Mouse (Mus musculus) limb, embryonic 12.5 days (tissue): ENCODE results near the gene Iqschfp. TPM values are rescaled to one million over a fixed set of nuclear protein-coding genes. Genes with fewer than 3 reads are reported as not detected.

Source experiments
- ATAC-seq: fragments of 200-750 bp; cut with Nextera tagmentation; 2 replicates; pipeline ENCODE4 v1.8.0; 2017; ENCODE audit warnings: low read depth, moderate TSS enrichment; ENCODE audit not compliant: insufficient number of reproducible peaks, insufficient read depth, low FRiP score, low TSS enrichment
- H3K27ac ChIP-seq: fragments of 300-500 bp; sonication (generic); 2 replicates; pipeline ENCODE4 v1.5.1; 2016; ENCODE audit warnings: mild to moderate bottlenecking, moderate library complexity
- H3K27me3 ChIP-seq: fragments of 300-500 bp; sonication (generic); 2 replicates; pipeline ENCODE4 v1.6.1; 2016; ENCODE audit warnings: mild to moderate bottlenecking, moderate library complexity
- H3K36me3 ChIP-seq: fragments of 300-500 bp; sonication (generic); 2 replicates; pipeline ENCODE4 v1.6.1; 2016; ENCODE audit warnings: mild to moderate bottlenecking, moderate library complexity
- H3K4me1 ChIP-seq: fragments of 300-500 bp; sonication (generic); replicated peaks from 2 replicates; pipeline ENCODE4 v1.6.1; 2016
- H3K4me2 ChIP-seq: fragments of 300-500 bp; sonication (generic); 2 replicates; pipeline ENCODE4 v1.6.1; 2016; ENCODE audit warnings: mild to moderate bottlenecking, moderate library complexity
- H3K4me3 ChIP-seq: fragments of 300-500 bp; sonication (generic); replicated peaks from 2 replicates; pipeline ENCODE4 v1.5.1; 2016; ENCODE audit warnings: mild to moderate bottlenecking
- H3K9ac ChIP-seq: fragments of 300-500 bp; sonication (generic); replicated peaks from 2 replicates; pipeline ENCODE4 v1.6.1; 2016; ENCODE audit warnings: mild to moderate bottlenecking, moderate library complexity
- H3K9me3 ChIP-seq: fragments of 300-500 bp; sonication (generic); 2 replicates; pipeline ENCODE4 v1.6.1; 2016; ENCODE audit warnings: mild to moderate bottlenecking, moderate library complexity
- WGBS: fragments of 180-500 bp; shearing (Covaris S2); methylation state at CpG from one replicate; pipeline ENCODE4 v1.1.7; 2016; 5-methylcytosine and 5-hydroxymethylcytosine counted together
- polyA plus RNA-seq: library from polyadenylated mRNA; unstranded; fragments of >200 nt; fragmentation: Nextera tagmentation; extraction: Ambion mirVana; gene quantifications from 2 replicates; pipeline ENCODE4 v1.2.1, GENCODE M21; 2016

The Iqschfp gene
- polyA plus RNA-seq, 1 experiment from 2014 or later = 0.87 TPM

- WGBS = 75% methylated on average over 7 of the region's 7 CpGs
- Histone ChIP-seq H3K9ac (no peak overlapping the region), H3K4me2 (no peak overlapping the region), H3K4me1 (no peaks in the 10 kb centered on the region), H3K36me3 (no peaks in the 10 kb centered on the region), H3K27me3 (peaks cover 5% of the 10 kb centered on the region; the same call in 1 of the 2 replicates), H3K9me3 (no peaks in the 10 kb centered on the region), H3K27ac (no peak overlapping the region), H3K4me3 (no peak overlapping the region)
- no peak for ATAC-seq
Observed at GRCm38 (mm10) chr3:68434435-68434834, 542.4 kb downstream of the Iqschfp start.

GRCm38 (mm10) chr3:68434897-68435296 lies 542.9 kb downstream of the Iqschfp start:
- Histone ChIP-seq H3K4me1 (no peaks in the 10 kb centered on the region), H3K36me3 (no peaks in the 10 kb centered on the region), H3K9ac (no peak overlapping the region), H3K9me3 (no peaks in the 10 kb centered on the region), H3K27me3 (peaks cover 6% of the 10 kb centered on the region; the same call in 1 of the 2 replicates), H3K4me3 (no peak overlapping the region), H3K4me2 (no peak overlapping the region), H3K27ac (no peak overlapping the region)
- no peak for ATAC-seq
- 74% methylated on average over 2 of the region's 2 CpGs for WGBS

GRCm38 (mm10) chr3:68448480-68448879 lies 556.4 kb downstream of the Iqschfp start:
- H3K9ac ChIP-seq = no peak overlapping the region
- no peak overlapping the region for H3K4me3 ChIP-seq
- WGBS = 80% methylated on average over 2 of the region's 2 CpGs
- no peaks in the 10 kb centered on the region for H3K36me3 ChIP-seq
- H3K9me3 ChIP-seq = no peaks in the 10 kb centered on the region
- H3K27ac ChIP-seq = no peak overlapping the region
- no peak overlapping the region for H3K4me2 ChIP-seq
- no peaks in the 10 kb centered on the region for H3K27me3 ChIP-seq
- no peak for ATAC-seq
- peaks cover 7% of the 10 kb centered on the region for H3K4me1 ChIP-seq

GRCm38 (mm10) chr3:68451634-68452033 lies 559.6 kb downstream of the Iqschfp start:
- H3K4me3 ChIP-seq = no peak overlapping the region
- 97% methylated on average over 1 of the region's 1 CpGs for WGBS
- no peaks in the 10 kb centered on the region for H3K36me3 ChIP-seq
- no peak overlapping the region for H3K27ac ChIP-seq
- no peak for ATAC-seq
- no peaks in the 10 kb centered on the region for H3K9me3 ChIP-seq
- no peak overlapping the region for H3K4me2 ChIP-seq
- H3K27me3 ChIP-seq = no peaks in the 10 kb centered on the region
- peaks cover 14% of the 10 kb centered on the region for H3K4me1 ChIP-seq
- no peak overlapping the region for H3K9ac ChIP-seq

GRCm38 (mm10) chr3:68453266-68453665 lies 561.2 kb downstream of the Iqschfp start:
- Histone ChIP-seq H3K9ac (no peak overlapping the region), H3K27me3 (no peaks in the 10 kb centered on the region), H3K36me3 (no peaks in the 10 kb centered on the region), H3K4me2 (peak overlapping the region; percentile 47), H3K9me3 (no peaks in the 10 kb centered on the region), H3K4me3 (no peak overlapping the region; the same call in 1 of the 2 replicates), H3K27ac (no peak overlapping the region), H3K4me1 (peaks cover 14% of the 10 kb centered on the region)
- whole genome bisulfite sequencing = 4% methylated on average over 5 of the region's 5 CpGs
- ATAC-seq = no peak

GRCm38 (mm10) chr3:68453719-68454455 lies 561.9 kb downstream of the Iqschfp start:
- Histone ChIP-seq H3K4me3 (no peak overlapping the region), H3K36me3 (no peaks in the 10 kb centered on the region), H3K4me2 (peak overlapping the region; percentile 47), H3K27ac (no peak overlapping the region), H3K9me3 (no peaks in the 10 kb centered on the region), H3K4me1 (peaks cover 14% of the 10 kb centered on the region), H3K27me3 (no peaks in the 10 kb centered on the region), H3K9ac (no peak overlapping the region)
- no peak for ATAC-seq
- 8% methylated on average over 10 of the region's 10 CpGs for WGBS

GRCm38 (mm10) chr3:68466643-68467042 lies 574.6 kb downstream of the Iqschfp start:
- 44% methylated on average over 5 of the region's 5 CpGs for WGBS
- no peak overlapping the region for H3K9ac ChIP-seq
- H3K9me3 ChIP-seq = no peaks in the 10 kb centered on the region
- peaks cover 44% of the 10 kb centered on the region for H3K4me1 ChIP-seq
- ATAC-seq = no peak
- H3K4me3 ChIP-seq = no peak overlapping the region
- H3K27me3 ChIP-seq = no peaks in the 10 kb centered on the region
- H3K27ac ChIP-seq = no peak overlapping the region
- H3K36me3 ChIP-seq = no peaks in the 10 kb centered on the region
- H3K4me2 ChIP-seq = no peak overlapping the region

- Histone ChIP-seq H3K27me3 (no peaks in the 10 kb centered on the region), H3K27ac (no peak overlapping the region), H3K9ac (0 out of 2 replicates have a peak overlapping the region, but pooled peaks have one; percentile 23), H3K4me3 (peak overlapping the region; percentile 18), H3K9me3 (no peaks in the 10 kb centered on the region), H3K4me1 (peaks cover 44% of the 10 kb centered on the region), H3K36me3 (no peaks in the 10 kb centered on the region), H3K4me2 (peak overlapping the region; percentile 41)
- under 1% methylated on average over 10 of the region's 10 CpGs for WGBS
- no peak for ATAC-seq
Observed at GRCm38 (mm10) chr3:68467941-68468687, 576.1 kb downstream of the Iqschfp start.

GRCm38 (mm10) chr3:68469643-68470042 lies 577.6 kb downstream of the Iqschfp start:
- Histone ChIP-seq H3K27ac (no peak overlapping the region), H3K36me3 (no peaks in the 10 kb centered on the region), H3K4me3 (no peak overlapping the region), H3K4me2 (no peak overlapping the region), H3K4me1 (peaks cover 44% of the 10 kb centered on the region), H3K9ac (no peak overlapping the region), H3K9me3 (no peaks in the 10 kb centered on the region), H3K27me3 (0 out of 2 replicates have a peak, but pooled peaks cover 3% of the 10 kb centered on the region)
- 76% methylated on average over 1 of the region's 1 CpGs for WGBS
- no peak for ATAC-seq

GRCm38 (mm10) chr3:68470061-68470460 lies 578.0 kb downstream of the Iqschfp start:
- Histone ChIP-seq H3K4me2 (no peak overlapping the region), H3K4me3 (no peak overlapping the region), H3K27me3 (0 out of 2 replicates have a peak, but pooled peaks cover 3% of the 10 kb centered on the region), H3K36me3 (no peaks in the 10 kb centered on the region), H3K9me3 (no peaks in the 10 kb centered on the region), H3K27ac (no peak overlapping the region), H3K4me1 (peaks cover 44% of the 10 kb centered on the region), H3K9ac (no peak overlapping the region)
- 42% methylated on average over 3 of the region's 3 CpGs for WGBS
- no peak for ATAC-seq

- Histone ChIP-seq H3K4me1 (peaks cover 44% of the 10 kb centered on the region), H3K27me3 (0 out of 2 replicates have a peak, but pooled peaks cover 3% of the 10 kb centered on the region), H3K4me3 (no peak overlapping the region), H3K4me2 (no peak overlapping the region), H3K27ac (no peak overlapping the region), H3K9me3 (no peaks in the 10 kb centered on the region), H3K9ac (no peak overlapping the region), H3K36me3 (no peaks in the 10 kb centered on the region)
- no peak for ATAC-seq
- WGBS = 23% methylated on average over 5 of the region's 5 CpGs
Observed at GRCm38 (mm10) chr3:68470622-68471021, 578.6 kb downstream of the Iqschfp start.
